Mouse (Mus musculus) adrenal gland, adult 10 weeks (tissue): ENCODE measurements around the gene Tmem116. TPM values are rescaled to one million over a fixed set of nuclear protein-coding genes. Genes with fewer than 3 reads are reported as not detected.

Experiments used
- polyA plus RNA-seq: library from polyadenylated mRNA; stranded (reverse); fragments of 350-450 nt; fragmentation: Illumina TruSeq; extraction: RNeasy Lipid Tissue Mini Kit (QIAGEN cat#74804); gene quantifications from one replicate; pipeline ENCODE4 v1.2.3, GENCODE M21; 2014; ENCODE audit warnings: low read depth, low replicate concordance

The Tmem116 gene
- not detected for polyA plus RNA-seq

DNA sequence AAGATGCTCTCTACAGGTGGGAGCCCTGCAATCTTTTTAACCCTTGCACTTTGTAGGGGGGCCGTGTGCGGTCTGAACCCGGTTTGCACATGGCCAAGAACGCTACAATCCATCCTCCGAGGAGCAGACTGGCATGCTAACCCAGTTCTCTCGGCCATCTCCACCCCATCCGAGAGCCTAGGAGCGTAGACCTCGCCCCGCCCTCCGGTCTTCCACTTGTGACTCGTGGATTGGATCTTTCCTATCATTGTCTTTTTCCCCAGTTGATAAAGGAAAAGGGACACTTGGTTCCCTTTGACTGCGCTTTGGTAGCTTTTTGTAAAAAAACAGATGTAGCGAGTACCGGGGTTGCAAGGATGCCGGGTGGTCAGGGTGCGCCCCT lies at the start of gene Tmem116:
TSS of gene Tmem116 (plus strand) at position 250 of the 382 bp plus-strand sequence.

GRCm38 (mm10) chr5:121452026-121452869 lies 555 bp downstream of the Tmem116 start, which contains the start of gene Erp29:
TSS of gene Erp29 (minus strand) at chr5:121452506.

GRCm38 (mm10) chr5:121503231-121503630 lies 51.5 kb downstream of the Tmem116 start, which contains the start of gene Adam1b:
TSS of gene Adam1b (minus strand) at chr5:121503435.

DNA sequence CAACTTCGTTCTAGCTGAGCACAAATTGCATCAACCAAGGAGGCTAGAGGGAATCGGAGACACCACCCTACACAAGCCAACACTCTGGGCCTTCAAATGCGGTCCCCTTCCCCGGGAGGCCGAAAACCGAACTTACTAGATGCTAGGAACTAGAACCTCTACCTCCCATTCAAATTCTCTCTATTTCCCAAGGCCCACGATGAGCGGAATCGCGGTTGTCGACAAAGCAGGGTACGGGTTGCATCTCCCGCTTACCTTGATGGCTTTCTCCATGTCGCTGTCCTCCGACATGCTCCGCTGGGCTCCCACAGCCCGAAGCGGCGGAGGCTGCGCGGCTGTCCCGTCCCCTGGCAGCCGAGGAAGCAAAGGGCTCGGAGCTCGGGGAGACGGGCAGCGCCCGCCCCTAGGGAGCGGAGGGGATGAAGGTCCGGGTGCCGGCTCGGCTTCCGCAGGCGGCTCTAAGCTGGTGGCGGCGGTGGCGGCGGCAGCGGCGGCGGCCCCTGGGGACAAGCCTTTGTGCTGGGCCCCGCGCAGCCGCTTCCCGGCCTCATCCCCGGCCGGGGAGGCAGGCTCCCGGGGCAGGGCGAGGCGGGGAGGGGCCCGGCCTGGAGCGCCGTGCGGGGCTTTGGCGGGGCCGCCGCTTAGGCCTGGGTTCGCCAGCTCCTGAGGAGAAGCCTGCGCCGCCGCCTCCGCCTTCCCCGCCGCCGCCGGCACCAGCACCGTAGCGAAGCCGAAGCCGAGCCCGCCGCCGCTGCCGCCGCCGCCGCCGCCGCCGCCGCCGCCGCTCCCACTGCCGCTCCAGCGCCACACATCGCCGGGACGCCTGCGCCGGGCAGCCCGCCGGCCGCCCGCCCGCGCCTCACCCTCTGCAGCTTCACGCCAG lies 93.5 kb downstream of the Tmem116 start, which contains the start of the genes Adam1a and Gm42878:
TSS of gene Adam1a (minus strand) at position 573 of the 883 bp plus-strand sequence.
TSS of gene Gm42878 (minus strand) at position 573 of the 883 bp plus-strand sequence.

DNA sequence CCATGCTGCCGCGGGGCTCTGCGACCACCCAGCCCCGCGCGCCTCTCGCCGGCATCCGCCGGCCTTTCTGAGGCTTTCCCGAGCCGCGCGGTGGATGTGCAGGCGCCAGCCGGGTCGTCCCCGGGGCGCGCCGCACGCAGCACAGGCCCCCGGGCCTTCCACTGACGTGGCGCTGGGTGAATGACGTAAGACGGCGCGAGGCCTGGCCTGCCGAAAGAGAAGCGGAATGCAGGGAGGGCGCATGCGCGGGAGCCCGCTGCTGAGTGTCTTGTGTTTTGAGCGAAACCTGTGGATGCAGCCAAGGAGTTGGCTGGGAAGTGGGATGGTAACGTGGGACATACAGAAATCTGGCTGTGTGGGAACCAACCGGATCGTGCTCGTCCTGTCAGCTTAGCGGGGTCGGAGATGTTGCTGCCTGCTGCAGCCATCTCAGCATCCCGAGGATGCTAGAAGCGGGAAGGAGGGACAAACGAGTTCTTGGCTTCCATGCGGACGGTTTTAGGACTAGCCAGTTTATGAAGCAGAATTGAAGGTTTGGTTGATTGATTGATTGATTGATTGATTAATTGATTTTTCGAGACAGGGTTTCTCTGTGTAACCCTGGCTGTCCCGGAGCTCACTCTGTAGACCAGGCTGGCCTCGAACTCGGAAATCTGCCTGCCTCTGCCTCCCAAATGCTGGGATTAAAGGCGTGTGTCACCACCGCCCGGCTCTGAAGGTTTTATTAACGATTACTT lies 94.3 kb downstream of the Tmem116 start, which contains the start of gene Mapkapk5:
TSS of gene Mapkapk5 (minus strand) at position 113 of the 737 bp plus-strand sequence.

Other genes starting within 250 kb of the Tmem116 start
- 302 TPM for gene Rpl6, start 247.4 kb upstream of the Tmem116 start, polyA plus RNA-seq
- gene Hectd4, start 231.7 kb upstream of the Tmem116 start, polyA plus RNA-seq = 4.0 TPM
- gene Trafd1, start 66.3 kb upstream of the Tmem116 start, polyA plus RNA-seq = 15.9 TPM
- 76.0 TPM for gene Naa25, start 54.0 kb upstream of the Tmem116 start, polyA plus RNA-seq
- gene Erp29, start 613 bp downstream of the Tmem116 start, polyA plus RNA-seq = 9.3 TPM
- gene Adam1b, start 51.5 kb downstream of the Tmem116 start, polyA plus RNA-seq = not detected
- gene Adam1a, start 93.6 kb downstream of the Tmem116 start, polyA plus RNA-seq = 3.0 TPM
- gene Gm42878, start 93.6 kb downstream of the Tmem116 start, polyA plus RNA-seq = not detected
- 61.0 TPM for gene Mapkapk5, start 94.0 kb downstream of the Tmem116 start, polyA plus RNA-seq
- 53.5 TPM for gene Aldh2, start 141.9 kb downstream of the Tmem116 start, polyA plus RNA-seq
- gene Acad12, start 167.0 kb downstream of the Tmem116 start, polyA plus RNA-seq = 11.8 TPM
- gene Acad10, start 208.6 kb downstream of the Tmem116 start, polyA plus RNA-seq = 1.3 TPM
- gene Brap, start 208.7 kb downstream of the Tmem116 start, polyA plus RNA-seq = 36.2 TPM